Mouse (Mus musculus) intestine, embryonic 16.5 days (tissue): ENCODE results near the gene Tgfa. TPM values are rescaled to one million over a fixed set of nuclear protein-coding genes. Genes with fewer than 3 reads are reported as not detected.

ENCODE experiments used
- ATAC-seq: fragments of 200-750 bp; cut with Nextera tagmentation; 2 replicates; pipeline ENCODE4 v1.8.0; 2017; ENCODE audit warnings: moderate TSS enrichment, moderate library complexity
- H3K27ac ChIP-seq: fragments of 300-500 bp; sonication (generic); 2 replicates; pipeline ENCODE4 v1.5.1; 2014; ENCODE audit warnings: mild to moderate bottlenecking, low read length
- H3K27me3 ChIP-seq: fragments of 300-500 bp; sonication (generic); replicated peaks from 2 replicates; pipeline ENCODE4 v1.6.1; 2014; ENCODE audit warnings: low read length, control low read depth, mixed read lengths; ENCODE audit not compliant: control insufficient read depth, insufficient read depth
- H3K36me3 ChIP-seq: fragments of 300-500 bp; sonication (generic); 2 replicates; pipeline ENCODE4 v1.6.1; 2014; ENCODE audit warnings: low read length, control low read depth; ENCODE audit not compliant: control insufficient read depth, insufficient read depth
- H3K4me1 ChIP-seq: fragments of 300-500 bp; sonication (generic); 2 replicates; pipeline ENCODE4 v1.6.1; 2014; ENCODE audit warnings: low read length, control low read depth, mixed read lengths; ENCODE audit not compliant: control insufficient read depth, insufficient read depth
- H3K4me2 ChIP-seq: fragments of 300-500 bp; sonication (generic); 2 replicates; pipeline ENCODE4 v1.6.1; 2014; ENCODE audit warnings: low read depth, low read length, control low read depth
- H3K4me3 ChIP-seq: fragments of 300-500 bp; sonication (generic); 2 replicates; pipeline ENCODE4 v1.5.1; 2014; ENCODE audit warnings: mild to moderate bottlenecking, low read length
- H3K9ac ChIP-seq: fragments of 300-500 bp; sonication (generic); 2 replicates; pipeline ENCODE4 v1.6.1; 2014; ENCODE audit warnings: low read depth, low read length
- H3K9me3 ChIP-seq: fragments of 300-500 bp; sonication (generic); 2 replicates; pipeline ENCODE4 v1.6.1; 2016; ENCODE audit warnings: low read length, control low read depth; ENCODE audit not compliant: control insufficient read depth
- WGBS: fragments of 180-500 bp; shearing (Covaris S2); extraction: QIAGEN DNeasy Blood & Tissue Kit; methylation state at CpG from one replicate; pipeline ENCODE4 v1.1.7; 2014; 5-methylcytosine and 5-hydroxymethylcytosine counted together
- polyA plus RNA-seq: library from polyadenylated mRNA; unstranded; fragments of >200 nt; fragmentation: Nextera tagmentation; extraction: Ambion mirVana; gene quantifications from 2 replicates; pipeline ENCODE4 v1.2.1, GENCODE M21; 2015

Gene Tgfa
- 6.0 and 7.0 TPM in 2 replicates for polyA plus RNA-seq

GRCm38 (mm10) chr6:86194941-86195932 is at the start of gene Tgfa:
TSS of gene Tgfa (plus strand) at chr6:86195223.
- H3K27me3 ChIP-seq, result peaks cover 14% of the 10 kb centered on the region; the same call in 1 of the 2 replicates
- peak within 1 kb of the TSS; percentile 95 for H3K4me2 ChIP-seq
- H3K36me3 ChIP-seq, result no peaks in the 10 kb centered on the region
- peaks cover 6% of the 10 kb centered on the region; the same call in 1 of the 2 replicates for H3K4me1 ChIP-seq
- WGBS, result under 1% methylated on average over 92 of the region's 97 CpGs
- H3K27ac ChIP-seq, result peak within 1 kb of the TSS; percentile 87
- ATAC-seq, result peak; percentile 94
- H3K4me3 ChIP-seq, result peak within 1 kb of the TSS; percentile 73
- H3K9me3 ChIP-seq, result no peaks in the 10 kb centered on the region
- peak within 1 kb of the TSS; percentile 77 for H3K9ac ChIP-seq

- Histone ChIP-seq H3K27me3 (no peaks in the 10 kb centered on the region), H3K4me1 (no peaks in the 10 kb centered on the region), H3K9me3 (no peaks in the 10 kb centered on the region; the same call in 1 of the 2 replicates), H3K4me3 (no peak overlapping the region), H3K4me2 (no peak overlapping the region), H3K36me3 (no peaks in the 10 kb centered on the region), H3K27ac (no peak overlapping the region), H3K9ac (no peak overlapping the region)
- no peak for ATAC-seq
- WGBS, result 46% methylated on average over 4 of the region's 4 CpGs
Measured at GRCm38 (mm10) chr6:86148518-86148917, 46.5 kb upstream of the Tgfa start.

GRCm38 (mm10) chr6:86149001-86149400 is 46.0 kb upstream of the Tgfa start:
- WGBS, result 47% methylated on average over 4 of the region's 4 CpGs
- Histone ChIP-seq H3K27ac (no peak overlapping the region), H3K9me3 (no peaks in the 10 kb centered on the region; the same call in 1 of the 2 replicates), H3K36me3 (no peaks in the 10 kb centered on the region), H3K9ac (no peak overlapping the region), H3K4me3 (no peak overlapping the region), H3K27me3 (no peaks in the 10 kb centered on the region), H3K4me1 (no peaks in the 10 kb centered on the region), H3K4me2 (no peak overlapping the region)
- ATAC-seq, result no peak

GRCm38 (mm10) chr6:86152676-86153075 is 42.3 kb upstream of the Tgfa start:
- H3K9me3 ChIP-seq, result no peaks in the 10 kb centered on the region; the same call in 1 of the 2 replicates
- H3K36me3 ChIP-seq, result no peaks in the 10 kb centered on the region
- no peak overlapping the region for H3K4me3 ChIP-seq
- no peaks in the 10 kb centered on the region; the same call in 1 of the 2 replicates for H3K4me1 ChIP-seq
- H3K27me3 ChIP-seq, result no peaks in the 10 kb centered on the region
- 90% methylated on average over 7 of the region's 7 CpGs for WGBS
- no peak overlapping the region for H3K9ac ChIP-seq
- H3K4me2 ChIP-seq, result no peak overlapping the region
- ATAC-seq, result no peak
- H3K27ac ChIP-seq, result no peak overlapping the region

- H3K9ac ChIP-seq, result no peak overlapping the region
- H3K4me3 ChIP-seq, result no peak overlapping the region
- ATAC-seq, result no peak
- H3K4me1 ChIP-seq, result no peaks in the 10 kb centered on the region; the same call in 1 of the 2 replicates
- H3K27me3 ChIP-seq, result no peaks in the 10 kb centered on the region
- no peaks in the 10 kb centered on the region for H3K36me3 ChIP-seq
- H3K27ac ChIP-seq, result no peak overlapping the region
- no peaks in the 10 kb centered on the region; the same call in 1 of the 2 replicates for H3K9me3 ChIP-seq
- WGBS, result 73% methylated on average over 8 of the region's 8 CpGs
- H3K4me2 ChIP-seq, result no peak overlapping the region
Measured at GRCm38 (mm10) chr6:86153436-86153990, 41.5 kb upstream of the Tgfa start.

GRCm38 (mm10) chr6:86154006-86154405 is 41.0 kb upstream of the Tgfa start:
- H3K9ac ChIP-seq, result no peak overlapping the region
- ATAC-seq, result no peak
- 67% methylated on average over 5 of the region's 5 CpGs for WGBS
- H3K4me1 ChIP-seq, result no peaks in the 10 kb centered on the region; the same call in 1 of the 2 replicates
- H3K27me3 ChIP-seq, result no peaks in the 10 kb centered on the region
- no peak overlapping the region for H3K4me3 ChIP-seq
- no peaks in the 10 kb centered on the region for H3K36me3 ChIP-seq
- H3K4me2 ChIP-seq, result no peak overlapping the region
- H3K27ac ChIP-seq, result no peak overlapping the region
- no peaks in the 10 kb centered on the region; the same call in 1 of the 2 replicates for H3K9me3 ChIP-seq

GRCm38 (mm10) chr6:86154481-86154880 is 40.5 kb upstream of the Tgfa start:
- no peak overlapping the region for H3K4me2 ChIP-seq
- H3K9ac ChIP-seq, result no peak overlapping the region
- ATAC-seq, result no peak
- 42% methylated on average over 2 of the region's 2 CpGs for WGBS
- no peak overlapping the region for H3K27ac ChIP-seq
- no peaks in the 10 kb centered on the region; the same call in 1 of the 2 replicates for H3K4me1 ChIP-seq
- no peaks in the 10 kb centered on the region for H3K36me3 ChIP-seq
- no peaks in the 10 kb centered on the region; the same call in 1 of the 2 replicates for H3K9me3 ChIP-seq
- H3K4me3 ChIP-seq, result no peak overlapping the region
- H3K27me3 ChIP-seq, result no peaks in the 10 kb centered on the region

GRCm38 (mm10) chr6:86157253-86158234 is 37.5 kb upstream of the Tgfa start:
- Histone ChIP-seq H3K36me3 (no peaks in the 10 kb centered on the region), H3K9ac (no peak overlapping the region), H3K4me3 (no peak overlapping the region), H3K4me1 (no peaks in the 10 kb centered on the region; the same call in 1 of the 2 replicates), H3K27ac (no peak overlapping the region), H3K27me3 (no peaks in the 10 kb centered on the region), H3K4me2 (no peak overlapping the region), H3K9me3 (no peaks in the 10 kb centered on the region)
- WGBS, result 66% methylated on average over 17 of the region's 17 CpGs
- no peak for ATAC-seq
